Comparison of ENCODE assay signal across 12 mouse cellular contexts in the genomic region with DNA sequence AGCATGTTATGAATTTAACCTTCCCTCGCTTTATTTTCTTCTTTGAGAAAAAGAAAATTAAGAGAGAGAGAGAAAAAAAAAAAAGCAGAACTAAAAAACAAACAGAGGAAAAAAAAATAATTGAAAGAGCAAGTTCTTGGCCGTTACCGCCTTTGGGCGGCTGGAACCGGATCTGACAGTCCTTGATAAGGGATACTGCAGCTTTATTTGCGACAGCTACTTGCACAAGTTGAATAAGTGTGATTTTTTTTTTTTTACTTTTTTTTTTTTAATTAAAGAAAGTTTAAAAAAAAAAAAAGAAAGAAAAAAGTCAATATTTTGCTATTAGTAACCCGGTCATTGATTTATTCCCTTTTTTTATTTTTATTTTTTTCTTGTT.
DNase-seq lines count a peak whose midpoint lies in the region; ATAC-seq and TF ChIP-seq lines count a peak whose summit lies in the region.
"Had no signal": no experiment of that assay in that cellular context is flagged by ENCODE, and none has a peak within 500 bp of the region (broad histone marks: within the 10 kb centered on the region; RNA-seq: fewer than 3 reads in every experiment).

No protein-coding gene starts in this region.

- peak overlapping the region; percentile 88 for H3K4me2 ChIP-seq in liver, embryonic 14.5 days (ENCODE audit: low read depth)
- H3K4me2 ChIP-seq: hindbrain, embryonic 14.5 days had no signal

- peak overlapping the region; percentile 95 for H3K27ac ChIP-seq in liver, embryonic 14.5 days
- H3K27ac ChIP-seq: hindbrain, embryonic 14.5 days; macrophage had no signal

- H3K27me3 ChIP-seq in liver, embryonic 14.5 days (ENCODE audit: control insufficient read depth, insufficient read depth, low read length): no peaks in the 10 kb centered on the region

- peak overlapping the region in 1 of 2 experiments; percentile 76; a peak in 3 of 4 replicates for H3K4me3 ChIP-seq in liver, embryonic 14.5 days (ENCODE audit: insufficient read depth in 1 of 2, low read depth in 2 of 2, low read length in 2 of 2)

- TF ChIP-seq EP300 in liver, embryonic 14.5 days (IDR thresholded peaks at IDR 0.05; ENCODE audit: low read depth): peak; percentile 79

- peak; percentile 56 for ATAC-seq in liver, embryonic 14.5 days (ENCODE audit: insufficient read depth)

- H3K9ac ChIP-seq in liver, embryonic 14.5 days (replicated peaks): no peak overlapping the region; the same call in 1 of the 2 replicates
- H3K9ac ChIP-seq: hindbrain, embryonic 14.5 days had no signal

- H3K9me3 ChIP-seq in liver, embryonic 14.5 days (ENCODE audit: control insufficient read depth, low read length): no peaks in the 10 kb centered on the region

- TF ChIP-seq CTCF in liver, embryonic 14.5 days (IDR thresholded peaks at IDR 0.05; ENCODE audit: low read depth): no peak

- intact Hi-C loops in heart, postnatal 14 days (cut with DNase I): no loop called here
- intact Hi-C loops in heart, postnatal 25 days (cut with DNase I): no loop called here

- DNase-seq in heart, postnatal 14 days: peak; percentile 41 to 50
- no peak for DNase-seq in heart, postnatal 25 days (ENCODE audit: low spot score)
- peak; percentile 69 for DNase-seq in testis, postnatal 10 days (ENCODE audit: low spot score)
- no peak for DNase-seq in testis, postnatal 14 days (ENCODE audit: low spot score)
- peak; percentile 87 to 90 (median 87) for DNase-seq in liver, embryonic 14.5 days (ENCODE audit: low read depth in 3 of 3, low spot score in 3 of 3)
- no peak for DNase-seq in right cerebral cortex, postnatal 25 days
- no peak for DNase-seq in right cerebral cortex, adult 2 months (ENCODE audit: low spot score in 2 of 2)
- no peak for DNase-seq in left cerebral cortex, adult 8-10 months (ENCODE audit: low spot score in 2 of 2)
- DNase-seq: cerebellum, postnatal 14 days; thymus, adult 2 months had no signal

- H3K4me1 ChIP-seq in liver, embryonic 14.5 days (replicated peaks; ENCODE audit: control insufficient read depth in 2 of 2, insufficient read depth in 2 of 2, low read length in 1 of 2): peaks cover 46 to 54% of the 10 kb centered on the region in 2 experiments

- WGBS in liver, embryonic 14.5 days (ENCODE audit: insufficient replicate concordance): 15% methylated on average over 7 of the region's 7 CpGs

- peaks cover 5% of the 10 kb centered on the region; the same call in 1 of the 2 replicates for H3K36me3 ChIP-seq in liver, embryonic 14.5 days (replicated peaks; ENCODE audit: control insufficient read depth, insufficient read depth, low read depth)

Comparison
In these comparisons a context has a peak if more than half of its experiments do, and no peak if none do; other contexts are left out.
1. DNase-seq: peak in heart, postnatal 14 days (2 of 2), testis, postnatal 10 days (single experiment) and liver, embryonic 14.5 days (3 of 3); none in heart, postnatal 25 days (single experiment), testis, postnatal 14 days (single experiment), right cerebral cortex, postnatal 25 days (single experiment), right cerebral cortex, adult 2 months (0 of 2) and left cerebral cortex, adult 8-10 months (0 of 2).